Mouse (Mus musculus) frontal cortex, adult 2 months (tissue): Measurements from ENCODE around the gene Sec24a. TPM values are rescaled to one million over a fixed set of nuclear protein-coding genes. Genes with fewer than 3 reads are reported as not detected.
"Not testable (repeated sequence)": the region's sequence is repeated elsewhere in the genome, so short reads cannot be mapped to it uniquely, and the experiment has no call there.

Experiments used
- DNase-seq, 2 experiments: peaks; one replicate each; pipeline ENCODE4 v3.0.0; 2022; ENCODE audit warnings: low spot score in 1 of 2; ENCODE audit errors: extremely low spot score in 1 of 2
- polyA plus RNA-seq: library from polyadenylated mRNA; depleted of rRNA; stranded (reverse); fragments of >200 nt; gene quantifications from 2 replicates; pipeline ENCODE4 v1.2.3, GENCODE M21; 2012

Sec24a gene
- polyA plus RNA-seq, 1 experiment: 10.9 TPM

DNA sequence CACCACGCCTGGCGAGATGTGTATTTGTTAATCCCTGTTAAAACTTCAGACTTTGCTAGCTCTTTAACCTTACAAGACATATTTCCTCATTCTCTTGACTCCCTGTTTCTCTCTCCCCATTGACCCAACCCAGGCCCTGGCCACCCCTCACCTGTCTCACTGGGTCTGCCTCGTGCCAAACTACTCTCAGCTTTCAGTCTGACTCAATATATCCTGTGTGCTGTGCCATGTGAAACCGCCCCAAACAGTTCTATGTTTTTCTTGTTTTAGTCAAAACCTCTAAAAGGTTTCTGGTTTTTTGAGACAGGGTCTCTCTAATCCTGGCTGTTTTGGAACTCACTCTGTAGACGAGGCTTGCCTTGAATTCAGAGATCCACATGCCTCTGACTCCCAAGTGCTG is 2.2 kb downstream of the Sec24a start:
- no peak for DNase-seq

DNA sequence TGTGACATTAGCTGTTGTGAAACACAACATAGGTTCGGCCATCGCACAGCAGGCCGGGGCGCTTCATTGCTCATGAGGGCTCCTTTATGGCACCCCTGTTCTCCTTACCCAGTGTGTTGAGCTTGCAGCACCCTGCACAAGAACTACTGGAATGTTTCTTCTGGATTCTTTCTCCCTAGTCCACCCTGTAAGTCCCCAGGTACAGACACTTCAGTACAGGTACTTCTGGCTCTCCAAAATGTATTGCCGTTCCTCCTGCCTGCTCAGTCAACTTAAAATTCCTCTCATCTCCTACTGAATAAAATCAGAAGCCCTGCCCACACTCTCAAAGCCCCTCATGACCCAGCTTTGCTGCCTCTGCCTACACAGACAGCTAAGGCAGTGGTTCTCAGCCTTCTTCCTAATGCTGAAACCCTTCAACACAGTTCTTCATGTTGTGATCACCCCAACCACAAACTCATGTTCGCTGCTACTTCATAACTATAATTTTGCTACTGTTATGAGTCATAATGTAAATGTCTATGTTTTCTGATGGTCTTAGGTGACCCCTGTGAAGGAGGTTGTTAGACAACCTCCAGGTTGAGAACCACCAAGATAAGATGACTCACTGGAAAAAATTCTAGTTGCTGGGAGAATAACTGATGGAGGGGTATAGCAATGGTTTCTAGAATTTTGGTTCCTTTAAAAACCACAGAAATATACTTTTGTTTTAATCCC is 3.3 kb downstream of the Sec24a start:
- DNase-seq: no peak

DNA sequence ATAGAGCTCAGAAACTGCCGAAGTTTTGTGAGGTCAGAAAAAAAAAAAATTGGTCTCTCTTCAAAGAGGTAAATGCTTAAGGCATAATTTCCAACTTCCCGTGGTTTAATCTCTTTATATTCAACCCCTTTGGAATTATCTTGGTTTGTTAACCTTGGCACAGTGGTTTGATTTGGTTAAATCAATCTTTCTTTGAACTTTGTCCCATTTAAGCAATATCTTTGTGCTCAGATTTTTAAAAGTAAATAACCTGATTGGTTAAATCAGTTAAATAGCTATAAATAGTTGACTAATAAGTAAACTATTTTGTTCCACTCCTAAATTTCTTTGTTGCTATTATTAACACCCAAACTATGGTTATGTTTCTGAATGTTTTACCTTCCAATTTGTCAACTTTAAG is 4.2 kb downstream of the Sec24a start:
- no peak for DNase-seq

DNA sequence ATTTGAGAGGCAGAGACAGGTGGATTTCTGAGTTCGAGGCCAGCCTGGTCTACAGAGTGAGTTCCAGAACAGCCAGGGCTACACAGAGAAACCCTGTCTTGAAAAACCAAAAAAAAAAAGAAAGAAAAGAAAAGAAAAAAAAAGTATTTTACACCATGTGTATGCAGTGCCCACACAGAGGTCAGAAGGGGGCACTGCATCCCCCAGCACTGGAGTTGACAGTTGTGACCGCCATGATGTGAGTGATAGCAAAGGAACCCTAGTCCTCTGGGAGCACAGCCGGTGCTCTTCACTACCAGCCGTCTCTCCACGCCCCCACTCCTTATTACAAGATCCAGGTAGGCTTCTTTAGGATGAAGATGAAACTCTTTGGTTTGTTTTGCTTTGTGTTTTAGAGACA is 5.2 kb downstream of the Sec24a start:
- DNase-seq: not testable (repeated sequence)

DNA sequence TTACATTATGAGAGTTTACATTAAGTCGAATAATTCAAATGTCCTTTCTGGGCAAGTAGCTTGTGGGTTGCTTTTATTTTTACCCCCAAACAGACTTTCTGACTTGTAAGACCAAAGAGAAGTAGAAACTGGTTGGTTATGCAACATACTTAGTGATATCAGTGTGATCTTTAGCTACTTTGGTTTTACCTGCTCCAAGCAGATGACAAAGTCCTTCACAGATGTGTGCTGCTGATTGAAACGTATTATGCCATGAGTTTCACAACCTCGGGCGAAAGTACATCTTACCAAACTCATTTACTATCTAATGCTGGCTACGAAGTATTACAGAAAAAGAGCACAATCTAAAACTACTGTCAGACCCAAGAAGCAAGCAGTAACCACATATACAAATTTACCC is 5.8 kb downstream of the Sec24a start:
- no peak for DNase-seq

DNA sequence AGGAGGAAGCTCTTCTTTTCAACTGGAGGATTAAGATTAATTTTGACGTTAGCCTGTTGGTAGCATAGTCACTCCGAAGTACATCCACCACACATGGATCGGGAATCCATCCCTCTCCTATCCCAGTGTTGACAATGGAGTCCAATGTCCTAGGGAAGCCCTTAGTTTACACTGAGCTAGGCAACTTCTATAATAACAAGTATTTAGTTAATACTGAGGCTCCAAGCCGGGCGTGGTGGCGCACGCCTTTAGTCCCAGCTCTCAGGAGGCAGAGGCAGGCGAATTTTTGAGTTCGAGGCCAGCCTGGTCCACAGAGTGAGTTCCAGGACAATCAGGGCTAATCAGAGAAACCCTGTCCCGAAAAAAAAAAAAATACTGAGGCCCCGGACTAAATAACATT is 6.4 kb downstream of the Sec24a start:
- no peak for DNase-seq

DNA sequence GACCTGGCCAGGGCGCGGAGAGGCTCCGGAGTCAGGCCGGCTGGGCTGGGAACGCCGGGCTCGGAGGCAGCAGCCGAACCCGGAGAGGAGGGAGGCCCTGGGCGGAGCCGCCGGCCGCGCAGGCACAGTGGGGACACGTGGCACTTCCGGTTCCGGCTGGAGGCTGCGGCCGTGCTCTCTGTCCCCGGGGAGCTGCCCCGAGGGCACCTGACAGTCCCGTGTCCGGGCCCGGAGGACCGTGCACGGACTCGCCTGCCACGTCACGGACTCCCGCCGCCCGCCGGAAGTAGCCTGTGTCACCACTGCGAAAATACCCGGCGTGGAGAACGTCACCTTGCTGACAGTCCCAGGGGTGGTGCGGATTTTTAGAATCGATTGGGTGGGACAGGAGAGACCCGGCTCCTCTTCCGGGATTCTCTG is 7.1 kb downstream of the Sec24a start:
- DNase-seq: peak; percentile 79 to 91

DNA sequence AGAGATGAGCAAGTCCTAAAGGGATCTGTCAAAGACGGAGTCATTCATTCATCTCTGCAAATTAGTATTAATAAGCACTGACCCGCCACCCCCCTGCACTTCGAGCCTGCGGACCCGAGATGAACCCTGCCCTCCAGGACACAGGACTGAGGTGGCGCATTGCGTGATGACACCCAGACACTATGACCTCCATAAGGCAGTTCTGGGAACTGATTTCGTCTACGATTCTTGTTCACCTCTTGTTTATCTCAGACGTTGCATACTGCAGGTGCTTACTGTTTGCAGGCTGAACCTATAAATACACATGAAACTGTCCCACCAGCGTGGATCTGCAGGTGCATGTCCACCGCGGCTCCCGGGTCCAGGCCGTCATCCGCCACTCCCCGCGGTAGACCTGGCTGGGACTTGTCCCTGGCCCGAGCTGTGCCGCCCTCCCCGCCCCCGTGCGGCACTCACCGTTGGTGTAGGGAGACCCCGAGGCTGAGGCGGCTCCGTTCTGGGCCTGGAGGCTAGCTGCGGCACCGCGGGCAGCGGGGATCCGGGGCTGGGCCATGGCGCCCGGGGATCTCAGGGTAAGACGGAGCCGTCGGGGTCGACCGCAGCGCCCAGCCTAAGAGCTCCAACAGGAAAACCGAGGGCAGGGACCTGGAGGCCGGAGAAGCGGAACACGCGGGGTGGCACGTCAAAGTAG is 7.7 kb downstream of the Sec24a start:
- no peak for DNase-seq

DNA sequence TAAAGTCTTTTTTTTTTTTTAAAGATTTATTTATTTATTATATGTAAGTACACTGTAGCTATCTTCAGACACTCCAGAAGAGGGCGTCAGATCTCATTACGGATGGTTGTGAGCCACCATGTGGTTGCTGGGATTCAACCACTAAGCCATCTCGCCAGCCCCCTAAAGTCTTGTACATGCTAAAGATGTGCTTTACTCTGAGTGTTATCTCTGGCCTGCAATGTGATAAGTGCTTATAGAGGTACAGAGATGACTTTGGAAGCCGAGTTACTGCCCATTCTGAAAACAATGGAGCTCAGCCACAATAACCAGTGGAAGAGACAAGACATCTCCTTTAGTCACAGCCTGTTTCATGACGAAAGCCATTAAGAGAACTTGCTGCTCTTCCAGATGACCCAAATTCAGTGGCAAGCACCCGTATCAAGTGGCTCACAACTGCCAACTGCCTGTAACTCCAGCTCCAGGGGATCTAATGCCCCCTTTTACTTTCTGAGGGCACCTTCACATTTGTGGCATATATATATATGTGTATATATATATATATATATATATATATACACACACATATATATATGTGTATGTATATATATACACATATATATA is 11.7 kb downstream of the Sec24a start:
- not testable (repeated sequence) for DNase-seq

DNA sequence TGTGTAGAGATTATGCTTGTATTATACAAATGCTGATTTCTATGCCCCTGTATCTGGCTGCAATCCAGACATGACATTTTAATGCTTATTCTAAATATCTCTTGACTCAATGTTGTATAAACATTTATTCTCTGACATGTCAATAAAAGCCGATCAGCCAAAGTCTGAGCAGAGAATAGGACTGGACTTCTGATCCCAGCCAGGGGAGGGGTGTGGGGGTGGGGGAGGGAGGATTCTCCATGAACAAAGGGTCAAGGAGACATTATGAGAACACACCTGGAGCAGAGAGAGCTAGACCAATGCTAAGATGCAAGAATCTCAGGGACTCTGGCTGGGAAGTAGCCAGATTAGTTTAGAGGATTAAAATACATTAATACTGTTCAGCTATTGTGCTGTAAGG is 17.3 kb downstream of the Sec24a start:
- DNase-seq: no peak

DNA sequence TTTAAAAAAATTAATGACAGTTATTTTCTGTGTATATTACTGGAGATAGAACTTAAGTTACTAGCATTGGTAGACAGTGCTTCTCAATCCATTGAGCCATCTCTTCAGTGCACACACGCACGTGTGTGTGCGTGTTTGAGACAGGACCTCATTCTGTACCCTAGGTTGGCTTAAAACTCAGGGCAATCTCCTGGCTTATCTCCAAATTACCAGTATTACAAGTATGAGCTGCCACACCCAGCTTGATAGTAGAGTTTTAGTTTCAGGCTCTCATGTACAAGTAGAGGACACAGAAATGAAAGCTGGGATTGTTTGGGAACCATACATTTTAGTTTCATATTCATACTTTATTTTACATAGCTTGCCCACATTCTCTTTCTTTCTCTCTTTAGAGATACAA is 22.7 kb downstream of the Sec24a start:
- DNase-seq: no peak

DNA sequence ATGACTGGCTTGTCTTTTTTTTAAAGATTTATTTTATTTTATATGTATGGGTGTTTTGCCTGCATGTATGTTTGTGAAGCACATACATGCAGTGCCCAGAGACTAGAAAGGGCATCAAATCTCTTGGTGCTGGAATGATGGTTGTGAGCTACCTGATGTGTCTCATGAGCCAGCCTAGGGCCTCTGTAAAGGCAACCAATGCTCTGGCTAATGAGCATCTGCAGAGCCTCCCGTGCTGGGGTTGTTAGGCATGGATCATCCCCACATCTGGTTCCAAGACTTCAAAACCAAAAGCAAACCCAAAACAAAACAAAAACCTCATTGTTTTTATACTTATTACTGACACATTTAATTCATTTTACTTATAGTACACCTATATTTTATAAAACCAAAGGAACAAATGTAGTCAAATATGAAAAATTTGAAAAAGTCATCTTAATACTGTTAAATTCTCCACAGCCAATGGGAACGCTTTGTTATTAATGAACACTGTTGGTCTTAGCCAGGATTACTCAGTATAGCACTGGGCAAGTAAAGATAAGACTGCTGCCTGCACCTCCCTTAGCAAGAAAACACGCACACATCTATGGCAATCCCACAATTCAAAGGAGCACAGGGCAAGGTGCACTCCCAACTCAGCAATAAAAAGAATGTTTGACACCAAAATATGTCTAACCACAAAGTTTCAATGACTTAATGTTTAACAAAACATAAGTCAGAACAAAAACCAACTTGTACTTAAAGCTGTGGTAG is 24.6 kb downstream of the Sec24a start:
- no peak for DNase-seq

DNA sequence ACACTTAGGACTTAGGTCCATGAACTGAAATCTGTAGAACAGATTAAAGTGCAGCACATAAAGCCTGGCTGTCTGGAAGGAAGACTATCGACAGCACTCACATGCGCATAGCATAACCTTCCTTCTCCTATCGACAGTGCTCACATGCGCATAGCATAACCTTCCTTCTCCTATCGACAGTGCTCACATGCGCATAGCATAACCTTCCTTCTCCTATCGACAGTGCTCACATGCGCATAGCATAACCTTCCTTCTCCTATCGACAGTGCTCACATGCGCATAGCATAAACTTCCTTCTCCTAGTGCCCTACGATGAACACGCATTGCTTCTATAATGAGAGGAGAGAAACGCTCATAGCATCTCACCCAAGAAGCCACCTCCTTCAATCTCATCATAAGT is 29.2 kb downstream of the Sec24a start:
- DNase-seq: not testable (repeated sequence)

DNA sequence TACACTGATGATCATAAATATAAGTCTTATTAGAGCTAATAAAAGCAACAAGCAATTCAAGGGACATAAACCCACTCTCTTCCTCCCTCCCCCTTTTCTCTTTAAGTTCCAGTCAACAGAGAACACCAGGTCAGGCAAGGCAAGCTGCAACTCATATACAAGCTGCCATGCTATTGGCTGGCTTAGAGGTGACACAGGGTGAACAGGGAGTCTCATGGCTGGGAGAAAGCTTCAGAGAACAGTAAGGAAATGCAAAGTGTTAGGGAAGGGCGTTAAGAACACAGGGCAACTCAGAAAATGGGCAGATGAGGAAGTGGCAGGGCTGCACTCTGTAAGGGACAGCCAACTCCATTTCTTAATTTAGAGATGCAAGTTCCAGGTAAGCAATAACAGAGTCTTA is 30.6 kb downstream of the Sec24a start:
- no peak for DNase-seq

DNA sequence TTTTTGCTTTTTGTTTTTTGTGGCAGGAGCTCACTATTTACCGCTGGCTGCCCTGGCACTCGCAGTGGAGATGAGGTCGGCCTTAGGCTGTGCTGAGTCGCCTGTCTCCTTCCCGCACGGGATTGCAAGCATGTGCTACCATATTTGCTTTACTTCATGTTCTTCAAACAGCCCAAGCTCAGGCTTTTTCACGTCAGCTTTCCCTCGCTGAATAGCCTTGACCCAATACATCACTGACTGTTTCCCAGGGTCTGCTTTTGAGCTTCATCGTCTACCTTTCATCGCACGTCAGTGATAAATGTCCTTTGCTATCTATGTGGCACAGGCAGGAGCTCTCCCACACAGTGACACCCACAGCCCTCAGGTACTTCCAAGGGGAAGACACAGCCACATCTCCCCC is 42.4 kb downstream of the Sec24a start:
- no peak for DNase-seq

DNA sequence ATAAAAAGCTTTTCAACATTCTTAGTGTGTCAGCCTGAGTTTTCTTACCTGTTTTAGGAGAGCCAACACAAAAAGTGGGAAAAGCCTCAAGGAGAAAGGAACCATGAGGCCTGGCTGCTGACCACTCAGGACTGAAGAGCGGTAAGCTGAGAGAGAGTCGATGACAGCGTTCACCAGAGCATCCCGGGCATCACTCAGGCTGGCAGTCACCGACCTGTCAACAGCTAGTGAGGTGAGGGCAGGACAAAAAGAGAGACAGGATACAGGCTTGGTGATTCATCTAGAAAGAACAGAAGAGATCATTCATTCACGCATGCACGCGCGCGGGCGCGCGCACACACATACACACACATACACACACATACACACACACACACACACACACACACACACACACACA is 56.4 kb downstream of the Sec24a start:
- DNase-seq: no peak

DNA sequence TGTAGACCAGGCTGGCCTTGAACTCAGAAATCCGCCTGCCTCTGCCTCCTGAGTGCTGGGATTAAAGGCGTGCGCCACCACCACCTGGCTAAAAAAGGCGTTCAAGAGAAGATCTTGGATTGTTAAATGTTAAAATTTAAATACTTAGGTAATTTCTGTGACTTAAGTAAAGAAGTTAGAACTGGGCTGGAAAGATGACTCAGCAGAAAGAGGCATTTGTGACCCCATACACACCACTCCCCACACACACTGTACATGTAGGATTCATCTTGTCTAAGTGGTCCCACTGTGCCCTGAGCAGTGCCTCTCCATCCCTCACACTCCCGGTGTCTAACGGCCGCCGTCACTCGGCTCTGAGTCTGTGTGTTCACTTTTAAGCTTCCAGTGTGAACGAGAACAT is 57.0 kb downstream of the Sec24a start:
- no peak for DNase-seq

DNA sequence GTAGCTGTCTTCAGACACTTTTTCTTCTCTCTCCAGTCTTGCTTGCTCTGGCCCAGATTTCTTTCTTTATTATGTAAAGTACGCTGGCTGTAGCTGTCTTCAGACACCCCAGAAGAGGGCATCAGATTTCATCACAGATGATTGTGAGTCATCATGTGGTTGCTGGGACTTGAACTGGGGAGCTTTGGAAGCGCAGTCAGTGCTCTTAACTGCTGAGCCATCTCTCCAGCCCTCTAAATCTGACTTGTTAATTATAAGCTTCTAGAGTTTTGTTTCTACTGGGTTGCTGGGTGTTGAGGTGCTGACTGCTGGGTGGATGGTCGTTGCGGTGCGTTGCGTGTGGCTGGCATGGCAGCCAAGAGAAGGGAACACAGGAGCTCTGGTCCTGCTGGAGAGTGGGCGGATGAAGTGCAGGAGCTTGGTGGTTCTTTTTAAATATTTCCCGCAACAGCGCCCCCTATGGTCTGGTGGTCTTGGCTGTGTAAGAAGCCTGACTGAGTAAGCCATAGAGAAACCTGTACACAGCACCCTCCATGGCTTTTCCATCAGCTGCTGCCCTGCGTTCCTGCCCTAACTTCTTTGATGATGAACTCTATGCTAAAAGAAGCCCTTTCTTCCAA is 59.9 kb downstream of the Sec24a start:
- DNase-seq: no peak

DNA sequence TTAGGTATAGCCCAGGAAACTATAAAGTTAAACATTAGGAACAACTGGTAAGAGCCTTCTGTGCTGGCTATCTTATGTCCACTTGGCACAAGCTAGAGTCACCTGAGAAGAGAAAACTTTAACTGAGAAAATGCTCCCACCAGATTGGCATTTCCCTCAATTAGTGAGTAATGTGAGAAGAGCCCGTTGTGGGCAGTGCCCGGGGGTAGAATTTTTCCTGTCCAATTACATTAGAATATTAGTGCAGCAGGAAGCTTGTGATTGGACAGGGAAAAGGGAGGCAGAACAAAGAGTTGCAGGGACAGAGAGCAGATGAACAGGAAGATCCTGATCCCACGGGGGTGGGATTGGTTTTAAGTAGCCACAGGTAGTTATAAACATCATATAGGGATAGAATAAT is 60.6 kb downstream of the Sec24a start:
- no peak for DNase-seq

DNA sequence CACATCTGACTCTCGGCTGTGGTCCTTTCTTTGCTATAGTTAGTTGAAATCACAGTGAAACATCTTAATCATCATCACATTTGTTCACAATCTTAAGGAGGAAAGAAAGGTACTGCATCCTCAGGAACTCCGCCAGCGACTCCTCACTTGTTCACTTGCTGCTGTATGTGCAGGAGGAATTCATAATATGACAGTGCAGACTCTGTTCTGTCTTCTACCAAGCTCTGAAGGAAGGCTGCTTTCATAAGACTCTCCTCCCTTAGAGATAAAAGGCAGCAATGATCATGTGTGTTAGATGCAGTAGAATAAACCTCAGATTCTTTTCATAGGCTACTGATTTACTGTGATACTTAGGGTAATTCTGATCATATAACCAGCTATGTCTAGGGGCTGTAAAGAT is 68.5 kb downstream of the Sec24a start:
- DNase-seq: no peak

DNA sequence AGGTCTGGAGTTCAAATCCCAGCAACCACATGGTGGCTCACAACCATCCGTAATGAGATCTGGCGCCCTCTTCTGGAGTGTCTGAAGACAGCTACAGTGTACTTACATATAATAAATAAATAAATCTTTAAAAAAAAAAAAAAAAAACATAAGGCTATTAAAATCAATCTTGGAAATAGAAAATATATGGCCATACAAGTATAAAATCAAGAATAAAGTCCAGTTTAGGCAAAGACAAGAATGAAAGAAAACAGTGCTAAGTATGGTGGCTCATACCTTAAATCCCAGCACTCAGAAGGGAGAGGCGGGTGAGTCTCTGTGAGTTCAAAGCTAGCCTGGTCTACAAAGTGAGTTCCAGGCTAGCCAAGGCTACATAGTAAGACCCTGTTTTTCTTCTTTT is 72.8 kb downstream of the Sec24a start:
- DNase-seq: not testable (repeated sequence)
